Mouse (Mus musculus) right cerebral cortex, adult 2 months (tissue): ENCODE measurements around the gene 1700028P14Rik.

Experiments used
- DNase-seq, 2 experiments: peaks; one replicate each; pipeline ENCODE4 v3.0.0; 2021 to 2022; ENCODE audit warnings: low spot score in 2 of 2

Gene 1700028P14Rik

DNA sequence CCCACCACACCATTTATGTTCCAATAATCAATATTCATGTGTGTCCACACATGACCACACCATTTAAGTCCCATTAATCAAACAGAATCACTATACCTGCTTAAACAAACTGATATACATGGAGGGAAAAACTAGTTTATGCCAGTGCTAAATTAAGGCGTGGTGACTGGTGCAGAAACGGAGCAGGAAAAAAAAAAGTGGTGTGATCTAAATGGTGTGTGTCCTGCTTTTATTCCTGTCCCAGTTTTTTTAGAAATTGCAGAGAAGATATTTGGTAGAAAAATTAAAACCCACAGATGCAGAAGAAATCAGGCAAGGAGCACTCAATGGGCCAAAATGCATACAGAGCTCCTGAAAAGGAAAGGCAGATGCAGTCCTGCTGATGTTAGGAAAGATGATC, 44.7 kb downstream of the 1700028P14Rik start:
- DNase-seq = no peak

DNA sequence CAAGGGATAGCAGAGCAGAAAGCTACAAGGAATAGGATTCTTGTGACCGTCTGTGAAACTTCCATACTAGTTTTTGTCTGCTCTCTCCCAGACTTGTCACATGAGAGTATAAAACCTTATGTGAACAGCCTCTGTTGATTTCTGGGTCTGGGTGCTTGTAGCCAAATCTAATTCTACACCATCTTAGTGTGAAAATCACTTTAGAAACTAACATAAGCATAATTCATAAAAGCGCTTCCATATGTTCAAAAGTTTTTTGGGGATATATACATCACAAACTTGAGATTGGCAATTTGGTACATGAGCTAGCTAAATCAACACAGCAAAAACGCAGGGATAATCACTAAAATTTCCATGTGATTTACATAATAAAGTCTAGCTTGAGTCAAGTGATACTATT, 57.7 kb downstream of the 1700028P14Rik start:
- DNase-seq = no peak

DNA sequence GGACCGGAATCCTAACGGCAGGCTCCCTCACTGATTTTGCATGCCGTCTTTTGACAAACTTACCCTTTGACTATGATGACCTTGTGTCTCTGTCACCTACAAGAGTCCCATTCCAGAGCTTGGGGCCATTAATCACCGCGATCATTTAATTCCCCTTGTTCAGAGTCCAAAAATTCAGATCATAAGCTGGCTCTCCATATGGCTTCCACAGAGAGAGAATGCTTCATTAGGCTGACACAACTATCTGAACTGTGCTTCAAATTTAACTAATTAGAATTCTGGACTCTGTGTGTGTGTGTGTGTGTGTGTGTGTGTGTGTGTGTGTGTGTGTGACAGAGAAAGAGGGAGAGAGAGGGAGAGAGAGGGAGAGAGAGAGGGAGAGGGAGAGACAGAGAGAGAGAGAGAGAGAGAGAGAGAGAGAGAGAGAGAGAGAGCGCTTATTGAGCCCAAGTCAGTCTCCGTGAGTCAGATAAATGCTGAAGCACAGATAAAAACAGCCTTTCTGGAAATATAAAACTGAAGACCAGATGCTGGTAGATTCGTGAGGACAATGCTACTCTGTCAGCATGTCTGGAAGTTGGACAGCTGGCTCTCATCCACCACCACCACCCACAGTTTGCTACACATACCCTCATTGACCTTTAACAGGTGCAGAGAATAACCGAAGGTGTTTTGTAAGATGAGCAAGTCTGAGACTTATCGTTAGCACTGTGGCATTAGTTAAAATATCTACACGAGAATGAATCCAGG, 73.8 kb downstream of the 1700028P14Rik start:
- DNase-seq = peak; percentile 49 to 51

DNA sequence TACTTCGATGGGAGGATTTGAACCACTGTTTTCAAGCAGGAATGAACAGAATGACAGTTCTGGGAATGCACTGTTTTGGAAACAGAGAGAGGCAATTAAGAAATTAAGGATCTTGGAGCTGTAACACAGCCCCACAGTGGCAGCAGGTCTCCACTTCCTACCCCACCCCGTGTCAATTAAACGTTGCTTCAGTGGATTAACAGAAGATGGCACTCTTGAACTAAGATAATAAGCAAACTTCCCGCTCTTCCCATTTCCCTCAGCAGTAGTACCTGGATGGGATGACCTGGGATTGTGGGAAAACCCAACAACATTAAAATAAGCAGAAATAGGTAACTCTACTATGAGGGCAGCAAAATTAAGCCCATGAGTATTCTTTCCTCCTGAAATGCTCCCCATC, 75.9 kb downstream of the 1700028P14Rik start:
- DNase-seq = peak in 1 of 2 experiments; percentile 6

DNA sequence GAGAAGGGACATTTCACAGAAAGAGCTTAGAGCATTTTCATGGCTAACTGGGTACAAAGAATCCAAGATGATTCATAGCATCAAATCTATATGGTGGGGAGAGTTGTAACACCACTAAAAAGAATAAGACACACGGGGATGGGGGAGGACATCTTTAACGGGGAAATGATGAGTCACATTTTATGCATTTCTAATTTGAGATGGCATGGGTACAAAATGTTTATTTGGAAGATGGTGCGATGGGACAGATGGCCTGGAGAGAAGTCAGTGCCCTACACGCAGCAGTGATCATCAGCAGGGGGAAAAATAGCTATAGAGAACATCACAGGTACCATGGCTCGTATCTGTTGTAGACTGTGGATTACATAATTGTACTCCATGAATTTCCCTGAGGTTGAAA, 88.9 kb downstream of the 1700028P14Rik start:
- DNase-seq = peak; percentile 48 to 59

DNA sequence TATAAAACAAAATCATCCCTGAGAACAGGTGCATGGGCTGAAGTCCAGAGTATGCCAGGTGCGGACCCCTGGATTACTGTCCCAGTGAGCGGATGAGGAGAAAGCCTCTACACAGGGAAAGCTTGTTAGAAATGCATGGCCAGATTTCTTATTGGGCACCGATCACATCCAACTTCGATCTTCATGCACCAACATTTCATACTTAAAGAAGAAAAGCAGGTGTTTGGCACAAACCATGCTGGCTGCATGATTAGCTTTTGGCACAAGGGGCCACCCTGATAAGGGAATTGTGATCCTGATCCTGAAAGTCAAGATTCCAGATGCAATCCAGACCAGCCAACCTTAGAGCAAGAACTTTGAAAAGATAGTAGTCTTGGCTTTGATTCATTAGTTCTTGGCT, 90.0 kb downstream of the 1700028P14Rik start:
- DNase-seq = no peak

DNA sequence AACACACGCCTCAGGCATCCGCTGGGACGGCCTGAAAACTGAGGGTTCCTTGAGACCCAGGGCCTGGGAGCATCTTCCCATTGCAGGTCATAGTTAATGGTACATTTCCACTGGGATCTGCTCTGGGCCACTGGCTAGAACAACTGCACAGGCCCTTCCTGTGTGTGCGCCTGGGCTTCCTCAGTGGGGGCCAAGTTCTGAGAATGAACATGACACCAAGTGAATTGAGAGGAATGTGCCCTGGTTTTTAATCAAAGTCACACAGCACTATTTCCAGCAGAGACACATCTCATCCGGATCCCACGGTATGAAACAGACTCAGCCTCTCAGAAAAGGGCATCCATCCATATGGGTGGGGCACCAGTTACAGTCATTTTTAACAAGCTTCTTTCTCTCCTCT, 90.6 kb downstream of the 1700028P14Rik start:
- DNase-seq = no peak

DNA sequence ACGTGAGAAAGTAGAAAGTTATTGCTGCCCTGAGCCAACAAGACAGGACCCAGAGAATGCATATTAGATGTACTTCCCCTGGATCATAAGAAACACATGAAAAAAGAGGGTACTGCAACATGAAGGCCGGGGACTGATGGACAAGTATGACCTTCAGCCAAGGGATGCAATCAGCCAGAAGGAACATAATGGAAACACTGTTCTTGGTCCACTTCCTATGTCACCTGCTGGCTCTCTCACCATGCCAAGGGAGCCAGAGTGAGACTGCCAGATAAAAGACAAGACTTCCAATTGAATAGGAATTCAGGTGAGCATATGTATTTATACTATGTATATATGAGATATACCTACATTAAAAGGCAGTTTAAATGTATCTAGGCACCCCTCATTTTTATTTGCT, 99.2 kb downstream of the 1700028P14Rik start:
- DNase-seq = no peak

DNA sequence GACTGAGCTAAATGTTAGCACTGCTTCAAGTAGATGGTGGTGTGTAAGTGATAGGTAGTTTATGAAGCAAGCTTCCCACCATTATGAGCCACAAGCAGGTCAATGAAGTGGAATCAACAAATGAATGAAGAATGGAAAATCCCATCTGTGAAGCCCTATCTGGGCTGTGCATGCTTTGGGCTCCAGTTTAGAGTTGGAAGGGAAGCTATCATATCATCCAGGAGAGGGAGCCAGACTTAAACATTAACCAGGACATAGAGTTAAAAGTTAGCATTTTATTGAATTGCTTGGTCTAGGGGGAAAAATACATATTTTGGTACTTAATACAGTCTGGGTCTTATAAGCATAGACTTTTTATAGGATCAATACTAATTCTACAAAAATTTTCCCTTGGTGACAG, 107.0 kb downstream of the 1700028P14Rik start:
- DNase-seq = no peak

DNA sequence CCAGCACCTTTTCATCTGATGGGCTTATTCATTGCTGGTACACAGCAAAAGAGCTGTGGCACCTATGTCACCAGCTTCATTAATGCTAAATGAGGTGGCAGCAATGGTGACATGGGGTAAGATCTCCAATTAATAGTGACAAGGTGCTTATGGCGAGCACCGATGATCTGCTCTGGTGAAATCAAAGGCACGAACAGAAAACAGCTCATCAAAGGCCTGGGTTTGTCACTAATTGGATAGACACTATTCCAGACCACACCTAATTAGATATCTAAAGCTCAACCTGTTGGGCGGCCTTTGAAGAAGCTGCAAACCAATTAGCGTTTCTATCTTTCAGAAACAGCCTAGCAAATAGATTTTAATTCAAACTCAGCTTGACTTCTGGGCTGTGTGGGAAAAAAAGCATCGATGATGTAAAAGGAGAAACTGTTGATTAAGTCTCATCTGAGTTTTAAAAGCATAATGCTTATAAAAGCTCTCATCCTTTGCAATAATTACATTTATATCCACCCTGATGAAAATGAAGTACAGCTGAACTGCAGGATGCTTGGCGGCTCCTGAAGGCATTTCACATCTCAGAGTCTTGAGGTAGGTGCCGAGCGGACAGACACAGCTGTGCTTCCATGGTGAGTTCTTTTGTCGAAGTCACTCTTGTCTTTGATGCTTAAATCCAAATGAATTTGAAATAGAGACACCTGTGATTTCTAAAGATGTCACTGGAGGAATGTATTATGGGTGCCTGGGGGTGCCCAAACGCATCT, 109.2 kb downstream of the 1700028P14Rik start:
- no peak for DNase-seq

DNA sequence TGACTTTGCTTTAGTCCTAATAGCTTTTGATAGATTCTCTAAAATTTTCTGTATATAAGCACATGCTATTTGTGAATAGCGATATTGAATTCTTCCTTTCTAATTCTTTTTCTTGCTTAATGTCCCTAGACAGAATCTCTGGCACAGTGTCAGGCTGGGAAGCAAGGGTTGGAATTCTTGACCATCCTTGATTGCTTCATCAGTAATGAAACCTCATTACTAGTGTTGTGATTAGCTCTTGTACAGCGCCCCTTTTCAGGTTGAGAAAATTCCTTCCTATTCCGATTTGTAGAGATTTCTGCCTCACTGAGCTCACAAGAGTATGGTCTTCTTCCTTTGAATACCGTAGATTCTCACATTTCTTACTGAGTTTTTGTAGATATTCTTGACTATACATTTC, 109.9 kb downstream of the 1700028P14Rik start:
- DNase-seq = no peak

DNA sequence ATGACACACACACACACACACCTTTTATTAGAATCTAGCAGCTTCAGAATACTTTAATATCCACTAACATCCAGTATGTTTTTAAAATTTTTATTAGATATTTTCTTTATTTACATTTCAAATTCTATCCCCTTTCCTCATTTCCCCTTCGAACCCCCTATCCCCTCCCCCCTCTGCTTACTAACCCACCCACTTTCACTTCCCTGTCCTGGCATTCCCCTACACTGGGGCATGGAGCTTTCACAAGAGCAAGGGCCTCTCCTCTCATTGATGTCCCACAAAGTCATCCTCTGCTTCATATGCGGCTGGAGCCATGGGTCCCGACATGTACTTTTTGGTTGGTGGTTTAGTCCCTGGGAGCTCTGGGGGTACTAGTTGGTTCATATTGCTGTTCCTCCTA, 116.9 kb downstream of the 1700028P14Rik start:
- no peak for DNase-seq

DNA sequence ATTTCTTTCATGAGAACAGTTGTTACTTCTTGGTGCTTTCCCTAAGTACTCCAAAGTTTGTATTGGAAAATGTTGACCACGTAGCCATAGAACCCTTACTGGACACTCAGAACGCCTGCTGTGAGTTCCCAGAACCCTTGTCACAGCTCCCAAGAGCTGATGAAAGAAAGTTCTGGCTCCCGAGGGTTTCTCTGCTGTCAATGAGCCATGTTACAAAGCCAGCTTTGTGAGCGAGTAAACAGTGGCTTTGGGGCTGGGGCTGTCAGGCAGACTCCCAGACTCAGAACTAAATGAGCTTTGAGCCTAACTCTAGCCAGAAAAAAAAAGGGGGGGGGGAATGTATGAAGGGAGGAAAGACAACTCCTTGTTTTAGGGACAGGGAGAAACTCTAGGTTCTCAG, 120.7 kb downstream of the 1700028P14Rik start:
- no peak for DNase-seq

DNA sequence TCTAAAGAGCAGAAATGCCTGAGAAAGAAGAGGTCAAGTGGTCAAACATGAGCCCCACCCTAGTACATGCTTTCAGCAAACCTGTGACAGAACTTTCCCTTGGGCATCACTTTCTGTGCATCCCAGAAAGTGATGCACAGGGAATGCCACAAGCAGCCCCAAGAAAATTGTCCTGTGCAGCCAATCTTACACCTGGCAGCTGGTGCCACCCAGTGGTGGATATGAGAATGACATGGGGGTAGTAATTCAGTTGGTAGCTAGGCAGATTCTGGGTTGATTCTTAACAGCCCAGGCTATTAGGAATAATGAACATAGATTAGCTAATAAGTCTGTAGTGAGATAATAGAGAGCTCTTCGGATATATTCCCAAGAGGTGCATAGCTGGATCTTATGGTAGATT, 128.9 kb downstream of the 1700028P14Rik start:
- DNase-seq = peak; percentile 84 to 85

DNA sequence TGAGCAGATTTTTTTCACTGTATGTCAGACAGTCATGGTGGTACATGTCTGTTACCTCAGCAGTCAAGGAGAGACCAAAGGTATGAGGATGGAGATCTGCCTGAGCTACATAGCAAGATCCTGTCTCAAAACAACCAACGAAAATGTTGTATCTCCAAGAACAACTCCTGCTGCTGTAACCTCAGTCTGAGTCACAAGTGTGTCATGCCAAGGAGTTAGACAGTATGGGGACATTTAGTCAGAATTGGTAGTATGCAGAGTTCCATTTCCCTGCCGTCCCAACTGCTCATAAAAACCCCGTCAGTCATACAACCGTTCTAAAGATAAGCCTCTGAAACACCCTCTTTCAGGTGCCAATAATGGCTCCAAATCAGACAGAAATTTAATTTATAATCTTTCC, 130.8 kb downstream of the 1700028P14Rik start:
- DNase-seq = no peak

DNA sequence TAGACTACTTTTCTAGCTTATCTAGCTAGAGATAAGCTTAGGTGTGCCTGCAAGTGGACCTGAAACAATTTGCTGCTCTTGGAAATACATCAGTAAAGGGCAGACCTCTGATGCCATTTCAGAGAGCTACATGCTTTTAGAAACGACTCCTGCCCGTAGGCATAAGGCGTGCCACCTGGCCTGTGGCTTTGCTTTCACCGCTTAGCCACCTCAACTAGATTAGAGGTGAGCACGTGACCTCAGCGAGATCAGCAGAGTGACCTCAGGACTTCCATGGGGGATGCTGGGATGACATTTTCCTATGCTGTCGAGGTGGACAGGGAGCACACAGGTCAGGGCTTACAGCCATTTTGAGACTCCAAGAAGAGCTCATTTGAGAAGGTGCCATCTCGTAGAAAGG, 131.5 kb downstream of the 1700028P14Rik start:
- DNase-seq = no peak

DNA sequence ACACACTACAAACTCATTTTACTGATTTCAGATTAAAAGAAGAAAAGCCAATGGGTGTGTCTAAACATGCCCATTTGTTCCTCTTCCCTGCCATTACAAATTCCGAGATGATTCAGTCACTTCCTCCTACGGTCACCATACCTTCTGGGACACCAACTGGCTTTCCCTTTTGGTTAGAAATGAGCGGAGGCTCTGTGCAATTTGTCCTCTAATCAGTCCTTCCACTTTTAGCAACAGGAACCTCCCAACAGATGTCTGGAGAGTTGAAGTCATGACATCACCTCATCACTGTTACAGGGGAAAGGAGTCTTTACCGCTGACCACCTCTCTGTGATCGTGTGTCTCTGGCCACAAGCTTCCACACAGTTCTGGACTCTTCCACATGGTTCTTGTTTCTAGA, 132.0 kb downstream of the 1700028P14Rik start:
- peak; percentile 55 to 61 for DNase-seq

DNA sequence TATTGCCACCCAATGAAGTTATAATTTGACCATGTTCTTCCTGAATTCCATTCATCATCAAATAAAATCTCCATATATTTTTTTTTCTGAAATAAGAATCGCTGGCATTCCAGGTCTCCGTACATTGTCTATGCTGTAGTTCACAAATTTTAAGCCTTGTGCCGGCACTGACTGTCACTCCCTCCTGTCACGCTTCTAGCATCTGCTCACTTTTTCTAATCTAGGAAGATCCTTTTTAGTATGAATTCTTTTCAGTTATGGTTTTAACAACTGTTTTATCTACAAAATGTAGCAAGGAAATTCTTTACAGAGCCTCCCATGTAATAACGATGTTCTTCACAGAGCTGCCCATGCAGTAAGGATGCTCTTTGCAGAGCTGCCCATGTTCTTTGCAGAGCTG, 134.1 kb downstream of the 1700028P14Rik start:
- peak in 1 of 2 experiments; percentile 19 for DNase-seq

DNA sequence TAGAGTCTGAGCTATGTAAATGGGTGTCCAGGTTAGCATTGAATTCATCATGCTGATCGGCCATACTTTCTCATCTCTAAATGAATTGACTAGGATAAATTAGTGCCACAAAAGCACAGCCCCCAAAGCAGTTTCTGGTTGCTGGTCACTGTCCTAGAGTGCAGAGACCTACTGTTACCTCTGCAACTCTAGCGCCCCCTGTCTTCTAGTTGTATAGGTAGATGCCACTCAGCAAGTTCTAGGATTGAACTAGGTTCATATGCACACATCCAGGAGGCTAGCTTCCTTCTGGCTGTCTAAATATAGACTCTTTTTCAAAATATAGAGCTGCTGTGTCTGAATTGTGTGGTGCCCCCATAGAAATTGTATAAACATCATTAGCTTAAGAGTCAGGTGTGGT, 141.3 kb downstream of the 1700028P14Rik start:
- no peak for DNase-seq
